Comparison of ENCODE assay signal across 8 mouse cellular contexts in genomic region chr9:29961954-29962867, GRCm38 (mm10). TPM values are rescaled to one million over a fixed set of nuclear protein-coding genes. Genes with fewer than 3 reads are reported as not detected.
A peak's percentile ranks its signal among the peaks of the same experiment; 100 is the strongest.
DNase-seq lines count a peak whose midpoint lies in the region; ATAC-seq and TF ChIP-seq lines count a peak whose summit lies in the region.

No protein-coding gene starts in this region.

- peak overlapping the region; percentile 28 for H3K4me3 ChIP-seq in embryonic fibroblast, embryonic 13.5 days (ENCODE audit: insufficient read depth, low read length)
- H3K4me3 ChIP-seq in intestine, embryonic 14.5 days (ENCODE audit: low read depth, low read length), result peak overlapping the region; percentile 37
- no peak overlapping the region for H3K4me3 ChIP-seq in liver, embryonic 14.5 days (ENCODE audit: insufficient read depth in 1 of 2, low read depth in 2 of 2, low read length in 2 of 2)

- H3K27ac ChIP-seq in embryonic fibroblast, embryonic 13.5 days (ENCODE audit: insufficient read depth, low read length), result no peak overlapping the region
- H3K27ac ChIP-seq in intestine, embryonic 14.5 days (ENCODE audit: low read depth), result no peak overlapping the region
- H3K27ac ChIP-seq in liver, embryonic 14.5 days, result no peak overlapping the region

- H3K9ac ChIP-seq in intestine, embryonic 14.5 days (ENCODE audit: low read length), result no peak overlapping the region
- H3K9ac ChIP-seq in liver, embryonic 14.5 days (replicated peaks), result no peak overlapping the region

- H3K36me3 ChIP-seq in intestine, embryonic 14.5 days (ENCODE audit: control insufficient read depth, insufficient read depth, low read length), result no peaks in the 10 kb centered on the region
- no peaks in the 10 kb centered on the region for H3K36me3 ChIP-seq in liver, embryonic 14.5 days (replicated peaks; ENCODE audit: control insufficient read depth, insufficient read depth, low read depth)

- TF ChIP-seq POLR2A in embryonic fibroblast, embryonic 13.5 days (IDR thresholded peaks at IDR 0.05; ENCODE audit: low read depth, low read length), result no peak

- no peaks in the 10 kb centered on the region for H3K9me3 ChIP-seq in intestine, embryonic 14.5 days (ENCODE audit: control insufficient read depth, low read length)
- H3K9me3 ChIP-seq in liver, embryonic 14.5 days (ENCODE audit: control insufficient read depth, low read length), result no peaks in the 10 kb centered on the region

- no peak for TF ChIP-seq EP300 in liver, embryonic 14.5 days (IDR thresholded peaks at IDR 0.05; ENCODE audit: low read depth)

- no peak for ATAC-seq in intestine, embryonic 14.5 days (replicated peaks; ENCODE audit: low FRiP score, low TSS enrichment, low read depth)
- ATAC-seq in liver, embryonic 14.5 days (ENCODE audit: insufficient read depth), result no peak

- H3K4me2 ChIP-seq in intestine, embryonic 14.5 days (ENCODE audit: low read length), result peak overlapping the region; percentile 71
- peak overlapping the region; percentile 28; the same call in 1 of the 2 replicates for H3K4me2 ChIP-seq in liver, embryonic 14.5 days (ENCODE audit: low read depth)

- TF ChIP-seq CTCF in embryonic fibroblast, embryonic 13.5 days (IDR thresholded peaks at IDR 0.05; ENCODE audit: borderline replicate concordance, insufficient read depth, low read length), result no peak
- TF ChIP-seq CTCF in liver, embryonic 14.5 days (IDR thresholded peaks at IDR 0.05; ENCODE audit: low read depth), result no peak

- H3K4me1 ChIP-seq in embryonic fibroblast, embryonic 13.5 days (ENCODE audit: control insufficient read depth, insufficient read depth, low read length), result peaks cover 2% of the 10 kb centered on the region; the same call in 1 of the 2 replicates
- no peaks in the 10 kb centered on the region for H3K4me1 ChIP-seq in intestine, embryonic 14.5 days (replicated peaks; ENCODE audit: control insufficient read depth, insufficient read depth, low read length)
- H3K4me1 ChIP-seq in liver, embryonic 14.5 days (replicated peaks; ENCODE audit: control insufficient read depth in 2 of 2, insufficient read depth in 2 of 2, low read length in 1 of 2), result no peaks in the 10 kb centered on the region

- peaks cover 16% of the 10 kb centered on the region for H3K27me3 ChIP-seq in intestine, embryonic 14.5 days (replicated peaks; ENCODE audit: control insufficient read depth, insufficient read depth, low read length)
- peaks cover 7% of the 10 kb centered on the region for H3K27me3 ChIP-seq in liver, embryonic 14.5 days (ENCODE audit: control insufficient read depth, insufficient read depth, low read length)

- WGBS in intestine, embryonic 14.5 days, result 1% methylated on average over 38 of the region's 38 CpGs
- WGBS in liver, embryonic 14.5 days (ENCODE audit: insufficient replicate concordance), result 4% methylated on average over 38 of the region's 38 CpGs

- peak; percentile 8 to 66 for DNase-seq in adrenal gland, adult (ENCODE audit: inconsistent age in 2 of 2, low spot score in 1 of 2)
- no peak for DNase-seq in adrenal gland, adult 8-10 months
- DNase-seq in adrenal gland, postnatal 36 days, result peak; percentile 7 to 24
- DNase-seq in intestine, embryonic 14.5 days (ENCODE audit: low spot score), result peak; percentile 68
- no peak for DNase-seq in liver, embryonic 14.5 days (ENCODE audit: low read depth in 3 of 3, low spot score in 3 of 3)
- peak; percentile 23 to 34 for DNase-seq in right cerebral cortex, postnatal 36 days (ENCODE audit: low spot score in 2 of 2)
- no peak for DNase-seq in urinary bladder, adult 18-20 months (ENCODE audit: low spot score in 2 of 2)

RNA-seq across cellular contexts. Expression of gene Ntm, which starts 0.7 kb away (rescaled TPM):
- total RNA-seq in adrenal gland, adult 8-10 months (2022), result 1 to 10 TPM in 2 of 4 experiments, under 1 TPM in 2; 0.46 to 1.4 (median 1.1) TPM
- total RNA-seq in adrenal gland, postnatal 36 days (2021), result 1 to 10 TPM in 1 of 2 experiments, under 1 TPM in 1; 0.33 to 1.1 TPM
- 0.85 and 0.95 TPM in 2 replicates for polyA plus RNA-seq in embryonic fibroblast, embryonic 13.5 days (2011; ENCODE audit: insufficient read length, low read depth, missing spikeins)
- 11.6 and 14.0 TPM in 2 replicates for polyA plus RNA-seq in intestine, embryonic 14.5 days (2014; fragmentation: Nextera tagmentation; extraction: Ambion mirVana)
- 0.11 and 0.21 TPM in 2 replicates for polyA plus RNA-seq in liver, embryonic 14.5 days (2012; rRNA removed)
- 0.30 TPM in 1 of 2 replicates, not detected in the other for polyA plus RNA-seq in liver, embryonic 14.5 days (2014; fragmentation: Nextera tagmentation; extraction: Ambion mirVana)

Comparison
In these comparisons a context has a peak if more than half of its experiments do, and no peak if none do; other contexts are left out.
1. DNase-seq: peak in adrenal gland, adult (2 of 2), adrenal gland, postnatal 36 days (2 of 2), intestine, embryonic 14.5 days (single experiment) and right cerebral cortex, postnatal 36 days (2 of 2); none in adrenal gland, adult 8-10 months (single experiment), liver, embryonic 14.5 days (0 of 3) and urinary bladder, adult 18-20 months (0 of 2).
2. H3K4me3 ChIP-seq: peak in embryonic fibroblast, embryonic 13.5 days (single experiment) and intestine, embryonic 14.5 days (single experiment); none in liver, embryonic 14.5 days (0 of 2).